Mouse (Mus musculus): ENCODE results near the gene Cacna2d2.
A peak's percentile ranks its signal among the peaks of the same experiment; 100 is the strongest.

Gene Cacna2d2

GRCm38 (mm10) chr9:107540420-107540819 is 141.0 kb downstream of the Cacna2d2 start:
- no peak for DNase-seq (ENCODE audit: low spot score)

DNA sequence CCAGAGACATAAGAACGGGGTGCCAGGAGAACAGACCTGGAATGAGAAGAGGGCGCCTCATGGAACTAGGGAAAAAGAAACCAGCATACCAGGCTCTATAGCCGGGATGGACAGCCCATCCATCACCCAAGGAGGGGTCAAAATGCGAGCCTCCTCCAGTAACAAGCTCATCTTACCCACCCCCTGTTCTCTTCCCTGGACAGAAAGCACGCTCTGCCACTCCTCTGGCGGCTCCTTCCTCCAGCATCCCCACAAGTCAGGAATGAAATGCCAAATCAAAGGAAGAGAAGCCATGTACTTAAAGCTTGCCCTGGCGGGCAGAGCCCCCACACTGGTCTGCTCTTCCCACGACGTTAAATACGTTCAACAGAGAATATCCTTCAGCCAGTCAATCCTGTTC is 141.6 kb downstream of the Cacna2d2 start:
- no peak for DNase-seq (ENCODE audit: low spot score)

- DNase-seq (ENCODE audit: low spot score): peak; percentile 79
These were observed 142.3 kb downstream of the Cacna2d2 start, which contains the start of the genes Cyb561d2 and Nprl2 for GRCm38 (mm10) chr9:107541474-107542351. Cyb561d2 (minus strand) TSS chr9:107542193. Nprl2 (plus strand) TSS chr9:107542226.

DNA sequence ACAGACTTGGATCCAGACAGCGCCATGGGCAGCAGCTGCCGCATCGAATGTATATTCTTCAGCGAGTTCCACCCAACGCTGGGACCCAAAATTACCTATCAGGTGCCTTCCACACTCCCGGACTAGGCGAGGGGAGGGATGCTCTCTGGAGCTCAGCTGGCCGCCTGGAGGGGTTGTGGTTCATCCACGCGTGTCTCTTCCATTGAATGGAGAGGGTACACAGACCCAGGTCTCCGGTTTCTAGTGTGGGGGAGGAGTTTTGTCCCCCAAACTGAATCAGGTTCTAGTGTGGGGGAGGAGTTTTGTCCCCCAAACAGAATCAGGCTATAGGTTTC is 142.9 kb downstream of the Cacna2d2 start:
- DNase-seq (ENCODE audit: low spot score): no peak

GRCm38 (mm10) chr9:107542721-107543120 is 143.3 kb downstream of the Cacna2d2 start:
- DNase-seq (ENCODE audit: low spot score): no peak

DNA sequence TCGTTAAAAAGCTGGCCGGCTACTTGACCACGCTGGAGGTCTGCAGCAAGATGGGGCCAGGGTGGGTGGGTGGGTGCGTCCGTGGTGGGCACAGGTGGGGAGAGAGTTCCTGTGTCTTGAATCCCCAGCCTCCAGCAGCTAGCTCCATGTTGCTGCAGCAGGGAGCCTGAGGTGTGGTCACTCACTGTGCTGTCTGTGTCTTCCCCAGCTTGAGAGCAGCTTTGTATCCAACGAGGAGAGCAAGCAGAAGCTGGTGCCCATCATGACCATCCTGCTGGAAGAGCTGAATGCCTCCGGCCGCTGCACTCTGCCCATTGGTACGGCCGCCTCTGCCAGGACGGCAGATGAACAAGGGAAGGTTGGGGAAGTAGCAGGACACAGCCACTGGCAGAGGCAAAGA is 143.9 kb downstream of the Cacna2d2 start:
- no peak for DNase-seq (ENCODE audit: low spot score)

DNA sequence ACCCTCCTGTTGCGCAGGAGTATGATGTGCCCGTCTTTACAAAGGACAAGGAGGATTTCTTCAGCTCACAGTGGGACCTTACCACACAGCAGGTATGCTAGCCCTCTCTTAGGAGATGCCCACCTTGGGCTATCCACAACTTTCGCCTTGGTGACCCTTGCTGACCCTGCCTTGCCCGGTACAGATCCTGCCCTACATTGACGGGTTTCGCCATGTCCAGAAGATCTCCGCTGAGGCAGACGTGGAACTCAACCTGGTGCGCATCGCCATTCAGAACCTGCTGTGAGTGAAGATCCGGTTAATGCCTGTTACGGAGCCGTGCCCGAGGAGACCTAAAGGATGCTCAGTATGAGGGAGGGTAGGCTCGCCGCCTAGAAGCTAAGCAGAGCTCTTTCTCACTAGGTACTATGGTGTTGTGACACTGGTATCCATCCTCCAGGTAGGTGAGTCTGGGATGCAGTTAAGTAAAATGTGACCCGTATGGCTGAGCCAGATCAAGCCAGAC is 144.8 kb downstream of the Cacna2d2 start:
- DNase-seq (ENCODE audit: low spot score): no peak

- no peak for DNase-seq (ENCODE audit: low spot score)
These were observed 145.3 kb downstream of the Cacna2d2 start for GRCm38 (mm10) chr9:107544729-107545128.

GRCm38 (mm10) chr9:107545199-107545598 is 145.8 kb downstream of the Cacna2d2 start:
- DNase-seq (ENCODE audit: low spot score): no peak

DNA sequence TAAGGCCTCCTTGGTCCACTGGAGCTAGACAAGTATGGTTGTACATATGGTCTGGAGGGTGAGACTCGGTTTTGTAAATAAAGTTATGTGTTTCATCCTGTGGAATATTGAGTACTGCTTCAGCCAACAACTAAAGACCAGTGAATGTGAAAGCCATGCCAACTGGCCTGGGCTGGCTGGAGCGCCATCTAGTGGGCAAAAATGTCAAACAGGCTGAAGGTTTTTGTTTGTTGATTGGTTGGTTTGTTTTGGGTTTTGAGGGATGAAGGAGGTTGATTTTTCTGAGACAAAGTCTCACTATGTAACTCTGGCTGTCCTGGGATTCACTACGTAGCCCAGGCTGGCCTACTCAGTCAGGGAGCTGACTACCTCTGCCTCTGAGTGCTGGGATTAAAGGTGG is 146.2 kb downstream of the Cacna2d2 start:
- DNase-seq (ENCODE audit: low spot score): peak; percentile 75

DNA sequence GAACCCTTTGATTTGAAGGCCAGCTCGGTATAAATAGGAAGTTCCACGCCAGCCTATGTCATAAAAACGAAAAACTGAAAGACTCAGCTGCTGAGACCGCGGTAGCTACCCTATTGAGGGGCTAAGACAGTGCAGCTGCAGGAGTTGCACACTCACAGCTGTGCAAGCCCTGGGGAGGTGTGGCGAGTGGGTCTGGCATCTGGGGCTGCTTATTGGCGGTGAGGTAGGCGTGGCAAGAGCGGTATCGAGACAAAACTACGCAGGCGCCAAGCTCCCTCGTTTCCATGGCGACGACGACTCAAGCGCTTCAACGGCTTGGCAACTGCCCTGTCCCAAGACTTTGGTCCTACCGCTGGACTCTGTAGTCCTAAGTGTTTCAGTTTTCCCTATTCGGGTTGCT is 147.6 kb downstream of the Cacna2d2 start, which contains the start of gene Zmynd10:
Gene Zmynd10, plus strand, starts transcription at position 273 of the 400 bp plus-strand sequence.
- DNase-seq (ENCODE audit: low spot score): peak; percentile 93

DNA sequence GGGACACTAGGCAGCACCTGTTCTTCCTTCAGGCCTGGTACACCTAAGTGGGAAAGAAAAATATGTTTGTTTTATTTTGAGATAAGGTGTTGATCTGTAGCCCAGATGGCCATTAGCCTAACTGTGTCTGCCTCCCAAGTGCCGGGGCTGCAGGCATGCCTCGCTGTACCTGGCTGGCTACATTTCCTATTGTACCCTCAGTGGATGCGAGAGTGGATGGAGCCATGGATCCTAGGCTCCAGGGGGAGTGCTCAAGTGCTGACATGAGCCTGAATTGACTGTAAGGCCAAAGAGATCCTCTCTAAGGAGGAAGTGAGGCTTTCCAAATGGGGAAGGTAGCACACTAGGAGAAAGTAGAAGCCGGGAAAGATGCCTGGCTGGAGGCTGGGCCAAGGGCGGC is 148.5 kb downstream of the Cacna2d2 start:
- no peak for DNase-seq (ENCODE audit: low spot score)

DNA sequence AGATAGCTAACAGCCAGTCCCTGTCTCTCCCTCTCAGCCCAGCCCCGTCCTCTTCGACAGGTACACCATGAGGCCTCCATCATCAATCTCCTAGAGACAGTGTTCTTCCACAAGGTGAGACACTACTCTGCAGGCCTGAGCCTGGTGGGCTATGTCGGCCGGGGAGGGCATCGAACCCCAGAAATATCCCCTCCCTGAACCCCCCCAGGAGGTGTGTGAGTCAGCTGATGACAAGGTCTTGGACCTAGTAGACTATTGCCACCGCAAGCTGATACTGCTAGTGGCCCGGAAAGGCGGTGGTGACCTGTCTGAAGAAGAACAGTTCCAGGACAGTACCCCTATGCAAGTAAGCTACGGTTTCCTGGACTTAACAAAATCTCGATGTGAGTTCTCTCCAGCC is 149.4 kb downstream of the Cacna2d2 start:
- DNase-seq (ENCODE audit: low spot score): no peak

GRCm38 (mm10) chr9:107549297-107550074 is 150.1 kb downstream of the Cacna2d2 start:
- DNase-seq (ENCODE audit: low spot score): no peak

GRCm38 (mm10) chr9:107550491-107551116 is 151.2 kb downstream of the Cacna2d2 start:
- no peak for DNase-seq (ENCODE audit: low spot score)

- DNase-seq (ENCODE audit: low spot score): no peak
These were observed 151.9 kb downstream of the Cacna2d2 start, which contains the start of gene Rassf1 for GRCm38 (mm10) chr9:107551117-107551889. Rassf1 (plus strand) TSS chr9:107551555.

GRCm38 (mm10) chr9:107551890-107552355 is 152.5 kb downstream of the Cacna2d2 start:
- no peak for DNase-seq (ENCODE audit: low spot score)

- no peak for DNase-seq (ENCODE audit: low spot score)
These were observed 153.4 kb downstream of the Cacna2d2 start for GRCm38 (mm10) chr9:107552690-107553393.

GRCm38 (mm10) chr9:107553541-107554318 is 154.3 kb downstream of the Cacna2d2 start:
- no peak for DNase-seq (ENCODE audit: low spot score)

DNA sequence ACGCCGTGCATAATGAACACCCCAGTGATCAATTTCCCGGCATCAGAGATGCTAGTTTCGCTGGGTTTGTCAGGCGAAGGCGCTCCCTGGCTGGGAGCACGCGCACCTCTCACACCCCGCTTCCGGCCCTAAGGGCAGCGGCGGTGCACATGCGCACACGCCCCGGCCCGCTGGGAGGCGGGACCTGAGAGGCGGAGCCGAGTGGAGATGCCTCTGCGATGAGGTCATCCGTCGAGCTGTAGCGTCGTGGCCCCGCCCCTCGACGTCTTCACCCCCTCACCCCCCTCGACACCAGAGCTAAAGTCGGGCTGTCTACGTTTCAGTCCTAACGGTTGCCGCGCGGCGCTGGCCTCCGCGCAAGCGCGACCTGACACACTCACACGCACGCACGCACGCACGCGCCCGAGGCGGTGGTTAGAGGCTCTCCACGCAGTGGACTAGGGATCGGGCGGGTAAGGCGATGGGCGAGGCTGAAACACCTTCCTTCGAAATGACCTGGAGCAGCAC is 155.0 kb downstream of the Cacna2d2 start:
- peak; percentile 97 for DNase-seq (ENCODE audit: low spot score)

Data from c-Kit-positive CD71-positive TER-119-positive erythroid progenitor cells, embryonic 14.5 days (primary cell).